Mouse (Mus musculus) right cerebral cortex, postnatal 36 days (tissue): ENCODE measurements around the gene AC161166.1.
"Not testable (repeated sequence)": the region's sequence is repeated elsewhere in the genome, so short reads cannot be mapped to it uniquely, and the experiment has no call there.

Source experiments
- DNase-seq, 2 experiments: peaks; one replicate each; pipeline ENCODE4 v3.0.0; 2022; ENCODE audit warnings: low spot score in 2 of 2, mixed read lengths in 1 of 2

Gene AC161166.1

GRCm38 (mm10) chr7:24485481-24485880 lies 26.8 kb downstream of the AC161166.1 start:
- DNase-seq: no peak

DNA sequence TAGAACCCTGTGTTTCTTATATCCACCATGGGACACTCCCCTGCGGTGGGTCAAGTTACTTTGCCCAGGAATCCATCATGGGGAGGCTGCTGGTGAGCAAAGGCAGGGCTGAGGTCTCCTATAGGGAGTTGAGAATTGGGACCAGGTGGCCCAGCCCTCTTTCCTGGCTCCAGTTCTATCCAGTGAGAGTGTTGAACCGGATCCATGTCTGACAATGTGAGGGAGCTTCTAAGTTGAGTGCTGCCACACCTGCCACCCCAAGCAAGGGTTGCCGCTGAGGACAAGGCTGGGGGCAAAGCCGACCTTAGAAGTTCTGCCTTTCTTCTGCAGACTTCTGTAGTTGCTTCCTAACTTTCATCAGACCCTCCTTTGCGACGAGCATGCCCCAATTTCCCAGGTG lies 29.0 kb downstream of the AC161166.1 start:
- not testable (repeated sequence) for DNase-seq

DNA sequence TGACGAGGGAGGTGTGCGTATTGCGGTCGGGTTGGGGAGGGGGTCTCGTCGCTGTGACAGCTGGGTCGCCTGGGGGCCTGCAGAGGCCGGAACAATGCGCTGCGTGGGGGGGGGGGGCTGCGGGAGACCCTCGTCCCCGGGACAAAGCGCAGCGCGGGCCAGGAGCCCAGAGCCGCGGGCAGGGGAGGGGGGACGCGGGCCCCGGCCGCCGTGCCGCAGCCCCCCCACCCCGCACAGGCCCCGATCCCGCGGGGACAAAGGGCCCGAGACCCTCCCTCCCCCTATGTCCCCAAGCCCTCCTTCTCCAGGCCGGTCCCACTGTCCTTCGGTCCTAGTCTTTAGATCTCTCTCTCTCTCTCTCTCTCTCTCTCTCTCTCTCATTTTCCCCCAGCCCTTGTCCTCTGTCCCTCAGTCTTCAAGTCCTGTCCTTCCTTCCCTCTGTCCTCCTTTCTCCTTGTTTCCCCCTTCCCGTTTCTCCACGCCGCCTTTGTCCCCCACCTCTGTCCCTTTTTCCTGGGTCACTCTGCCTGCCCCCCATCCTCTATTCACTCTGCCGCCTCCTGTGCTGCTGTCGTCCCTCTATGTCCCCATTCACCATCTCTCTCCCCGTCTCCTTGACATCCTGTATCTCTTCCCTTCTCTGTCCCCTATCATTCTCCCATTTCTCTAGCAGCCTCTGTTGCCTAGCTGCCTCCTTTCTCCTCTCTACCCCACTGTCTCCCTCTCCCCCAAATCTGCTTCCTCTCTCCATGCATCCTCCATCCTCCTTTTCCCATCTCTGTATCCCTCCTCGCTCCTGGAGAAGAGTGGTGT lies 29.8 kb downstream of the AC161166.1 start:
- DNase-seq: no peak

- peak; percentile 79 to 82 for DNase-seq
These were observed 30.6 kb downstream of the AC161166.1 start, which contains the start of gene Cadm4 for GRCm38 (mm10) chr7:24481474-24482207. Gene Cadm4 (plus strand): TSS chr7:24482023.

DNA sequence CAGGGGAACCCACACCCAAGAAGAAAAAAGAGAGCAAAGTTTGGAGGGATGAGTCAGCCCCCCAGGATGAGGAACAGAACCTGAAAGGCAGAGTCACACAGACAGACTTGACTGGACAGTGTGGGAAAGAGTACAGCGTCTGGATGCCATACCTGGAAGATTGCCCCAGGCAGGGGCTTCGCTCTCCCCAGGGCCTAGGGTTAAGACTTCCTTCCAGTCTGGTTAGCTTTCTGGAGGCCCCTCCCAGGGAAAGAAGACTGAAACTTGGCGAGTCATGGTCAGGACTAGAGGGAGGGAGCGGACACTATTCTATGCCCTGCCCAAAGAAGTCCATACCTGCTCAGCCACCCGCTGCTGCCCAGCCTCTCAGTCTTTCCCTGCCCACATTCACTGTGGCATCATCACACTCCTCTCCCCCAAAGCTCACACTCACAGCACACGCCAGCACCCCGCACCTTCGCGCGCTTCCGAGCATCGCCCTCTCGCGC lies 31.2 kb downstream of the AC161166.1 start:
- DNase-seq: no peak

DNA sequence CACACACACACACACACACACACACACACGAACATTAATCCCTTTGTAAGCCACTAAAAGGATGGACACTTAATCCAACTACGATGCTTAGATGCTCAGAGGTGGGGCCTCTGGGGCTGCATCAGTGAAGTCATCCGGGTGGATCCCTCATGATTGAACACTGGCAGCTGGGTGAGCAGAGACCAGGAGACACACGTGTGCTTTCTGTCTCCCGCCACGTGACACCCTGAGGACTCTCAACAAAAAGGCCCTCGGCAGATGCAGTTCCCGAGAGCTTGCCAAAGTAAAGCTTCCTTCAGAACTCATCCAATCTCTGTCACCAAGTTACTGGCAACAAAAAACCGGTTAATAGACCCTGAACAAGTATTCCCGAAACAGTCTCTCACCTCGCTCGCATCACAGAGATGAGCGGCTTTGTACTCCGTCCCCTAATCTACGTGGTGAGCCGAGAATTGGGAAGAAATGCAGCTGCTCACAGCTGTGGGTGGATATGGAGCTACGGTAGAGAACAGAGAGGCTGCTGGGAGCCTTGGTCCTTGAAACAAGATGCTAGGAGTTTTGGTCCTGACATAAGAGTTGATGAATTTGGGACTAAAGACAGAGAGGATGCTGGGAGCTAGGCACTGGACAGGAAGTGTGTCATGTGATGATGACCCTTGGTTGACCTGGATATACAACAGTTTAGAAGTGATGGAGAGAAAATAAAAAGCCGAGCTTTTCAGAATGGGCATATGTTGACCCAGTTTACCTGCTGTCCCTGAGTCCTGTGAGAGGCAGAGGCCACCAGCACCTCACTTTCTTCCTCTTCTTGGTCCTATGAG lies 31.9 kb downstream of the AC161166.1 start:
- no peak for DNase-seq

GRCm38 (mm10) chr7:24479685-24480084 lies 32.6 kb downstream of the AC161166.1 start:
- DNase-seq: no peak

DNA sequence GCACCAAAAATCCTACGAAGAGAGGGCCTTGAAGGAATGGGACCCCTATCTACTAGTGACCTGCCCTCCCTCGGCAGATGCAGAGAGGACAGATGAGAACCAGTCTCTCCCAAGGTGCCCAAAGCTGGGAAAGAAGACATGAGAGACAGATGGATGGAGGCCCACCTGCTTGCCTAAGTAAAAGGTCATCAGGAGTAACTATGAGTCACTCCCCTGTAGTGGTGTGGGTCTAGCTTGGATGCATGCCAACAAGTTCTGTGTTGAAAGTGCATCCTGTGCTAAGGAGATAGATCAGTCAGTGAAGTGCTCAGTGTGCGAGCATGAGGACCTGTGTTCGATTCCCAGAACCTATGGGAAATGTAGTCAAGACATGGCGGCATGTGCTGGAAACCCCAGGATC lies 33.3 kb downstream of the AC161166.1 start:
- DNase-seq: no peak

DNA sequence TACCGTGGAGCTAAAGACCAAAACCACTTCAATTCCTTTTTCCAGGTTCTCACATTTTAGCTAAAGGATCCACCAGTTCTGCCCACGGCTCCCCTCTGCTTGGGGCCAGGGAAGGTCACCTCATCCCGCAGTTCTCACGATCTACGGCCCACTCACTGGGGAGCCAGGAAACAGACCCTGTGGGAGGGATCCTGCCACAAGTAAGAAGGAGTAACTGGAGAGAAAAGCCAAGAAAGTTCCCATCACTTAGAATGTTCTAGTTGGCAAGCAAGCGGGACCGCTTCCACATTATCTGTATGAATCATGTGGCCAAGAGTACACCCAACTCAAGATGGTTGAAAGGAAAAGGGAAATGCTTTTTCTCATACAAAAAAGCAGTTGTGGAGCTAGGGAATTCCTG lies 35.4 kb downstream of the AC161166.1 start:
- no peak for DNase-seq

DNA sequence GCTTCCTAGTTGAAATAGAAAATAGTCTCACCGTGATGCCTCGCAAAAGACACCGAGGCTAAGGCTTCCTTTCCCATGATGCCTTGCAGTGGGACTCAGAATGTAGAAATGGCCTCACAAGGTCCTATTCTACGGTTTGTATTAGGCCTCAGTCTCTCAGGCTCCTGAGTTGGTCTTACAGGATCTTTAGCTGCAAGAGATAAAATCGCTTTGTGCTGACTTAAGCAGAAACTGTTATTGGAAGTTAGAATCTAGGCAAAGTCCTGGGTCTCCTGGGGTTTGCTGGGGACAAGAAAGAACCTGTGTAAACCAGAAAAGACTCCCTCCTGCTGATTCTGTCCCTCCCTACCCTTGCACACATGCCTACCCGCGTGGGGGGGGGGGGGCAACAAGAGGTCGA lies 35.9 kb downstream of the AC161166.1 start:
- no peak for DNase-seq

DNA sequence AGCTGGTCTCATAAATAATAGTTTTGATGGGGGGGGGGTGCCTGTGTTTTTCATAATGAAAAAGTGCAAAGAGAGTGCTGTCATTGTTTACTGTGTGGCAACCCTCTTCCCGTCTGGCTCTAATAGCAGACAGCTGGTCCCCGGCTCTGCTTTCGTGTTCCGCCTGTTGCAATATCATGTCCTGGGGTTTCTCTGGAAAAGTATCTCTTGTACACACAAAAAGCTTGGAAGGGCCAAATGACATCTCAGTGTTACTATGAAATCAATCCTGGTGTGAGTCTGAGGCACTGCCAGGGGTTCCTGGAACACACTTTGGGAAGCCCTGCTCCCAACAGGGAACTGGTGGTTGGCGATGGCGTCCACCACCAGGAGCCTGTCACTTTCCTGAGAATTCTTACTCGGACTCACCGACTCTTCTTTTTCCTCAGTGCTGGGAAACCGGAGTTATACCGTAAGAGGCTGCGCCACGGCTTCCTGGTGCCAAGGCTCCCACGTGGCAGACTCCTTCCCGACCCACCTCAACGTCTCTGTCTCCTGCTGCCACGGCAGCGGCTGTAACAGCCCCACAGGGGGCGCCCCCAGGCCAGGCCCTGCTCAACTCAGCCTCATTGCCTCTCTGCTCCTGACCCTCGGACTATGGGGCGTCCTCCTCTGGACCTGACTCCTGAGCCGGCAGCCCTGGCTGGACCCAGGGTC lies 37.3 kb downstream of the AC161166.1 start:
- no peak for DNase-seq

- peak in 1 of 2 experiments; percentile 66 for DNase-seq
These were observed 38.2 kb downstream of the AC161166.1 start for GRCm38 (mm10) chr7:24473913-24474529.

DNA sequence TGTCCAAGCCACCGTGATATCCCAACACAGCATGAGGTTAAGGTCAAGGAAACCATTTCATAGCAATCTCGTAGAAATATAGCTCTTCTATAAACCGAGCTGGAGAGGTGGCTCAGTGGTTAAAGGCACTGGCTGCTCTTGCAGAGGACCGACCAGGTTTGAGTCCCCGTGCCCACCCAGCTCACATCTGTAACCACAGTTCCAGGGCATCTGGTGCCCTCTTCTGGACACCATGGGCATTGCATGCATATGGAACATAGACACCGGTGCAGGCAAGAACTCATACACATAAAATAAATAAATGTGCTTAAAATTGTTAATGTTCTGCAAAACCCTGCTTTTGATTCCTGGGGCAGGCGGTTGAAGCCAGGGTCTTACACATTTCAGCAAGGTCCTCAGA lies 39.3 kb downstream of the AC161166.1 start:
- no peak for DNase-seq

DNA sequence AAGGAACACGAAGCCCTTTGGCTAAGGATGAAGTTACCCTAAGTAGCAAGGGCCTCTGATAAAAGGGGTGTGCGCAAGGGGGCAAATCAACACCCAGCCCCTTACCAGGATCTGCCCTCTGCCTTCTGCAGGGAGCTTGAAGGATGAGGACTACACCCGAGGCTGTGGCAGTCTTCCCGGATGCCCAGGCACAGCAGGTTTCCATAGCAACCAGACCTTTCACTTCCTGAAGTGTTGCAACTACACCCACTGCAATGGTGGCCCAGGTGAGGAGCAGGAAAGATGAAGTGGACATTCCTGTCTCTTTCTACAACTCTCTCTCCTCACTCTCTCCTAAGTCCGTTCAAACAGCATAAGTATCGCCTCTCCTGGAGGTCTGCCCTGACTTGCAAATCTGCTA lies 39.8 kb downstream of the AC161166.1 start:
- no peak for DNase-seq

DNA sequence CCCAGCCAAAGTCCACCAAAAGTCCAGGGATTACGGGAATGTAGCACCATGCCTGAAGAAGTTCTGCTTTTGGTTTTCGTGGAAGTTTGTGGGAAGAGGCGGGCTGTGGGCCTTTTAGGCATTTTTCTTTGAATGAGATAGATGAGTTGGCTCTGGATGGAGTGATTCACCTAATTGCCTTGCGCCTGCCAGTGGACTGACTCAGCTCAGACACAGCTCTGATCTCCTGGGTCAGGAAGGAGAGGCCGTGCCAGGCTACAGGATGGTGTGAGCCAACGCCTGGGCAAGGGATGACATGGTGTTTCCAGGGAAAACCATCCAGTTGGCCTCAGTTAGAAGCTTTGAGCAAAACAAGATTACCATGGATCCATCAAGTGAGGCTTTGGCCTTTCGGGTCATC lies 41.9 kb downstream of the AC161166.1 start:
- no peak for DNase-seq

GRCm38 (mm10) chr7:24469126-24469525 lies 43.1 kb downstream of the AC161166.1 start:
- DNase-seq: no peak

GRCm38 (mm10) chr7:24467886-24468285 lies 44.4 kb downstream of the AC161166.1 start:
- no peak for DNase-seq

- DNase-seq: no peak
These were observed 45.4 kb downstream of the AC161166.1 start for GRCm38 (mm10) chr7:24466835-24467234.

- no peak for DNase-seq
These were observed 49.6 kb downstream of the AC161166.1 start, which contains the start of gene Plaur for GRCm38 (mm10) chr7:24462388-24463319. Gene Plaur (plus strand): TSS chr7:24462484.
